Mouse (Mus musculus) heart, embryonic 16.5 days (tissue): ENCODE results near the gene Fyn. TPM values are rescaled to one million over a fixed set of nuclear protein-coding genes. Genes with fewer than 3 reads are reported as not detected.

ENCODE experiments used
- ATAC-seq: fragments of 200-750 bp; cut with Nextera tagmentation; replicated peaks from 2 replicates; pipeline ENCODE4 v1.8.0; 2017; ENCODE audit warnings: moderate number of reproducible peaks; ENCODE audit not compliant: insufficient read depth, low FRiP score; ENCODE audit errors: extremely low read depth
- H3K27ac ChIP-seq: fragments of 300-500 bp; sonication (generic); 2 replicates; pipeline ENCODE4 v1.5.1; 2014; ENCODE audit warnings: mild to moderate bottlenecking, low read length, control low read depth, moderate library complexity
- H3K27me3 ChIP-seq: fragments of 300-500 bp; sonication (generic); 2 replicates; pipeline ENCODE4 v1.6.1; 2014; ENCODE audit warnings: low read length, mixed read lengths; ENCODE audit not compliant: control insufficient read depth, insufficient read depth
- H3K36me3 ChIP-seq: fragments of 300-500 bp; sonication (generic); 2 replicates; pipeline ENCODE4 v1.6.1; 2014; ENCODE audit not compliant: control insufficient read depth, insufficient read depth
- H3K4me1 ChIP-seq: fragments of 300-500 bp; sonication (generic); 2 replicates; pipeline ENCODE4 v1.6.1; 2014; ENCODE audit warnings: low read length, mixed read lengths; ENCODE audit not compliant: control insufficient read depth, insufficient read depth
- H3K4me2 ChIP-seq: fragments of 300-500 bp; sonication (generic); 2 replicates; pipeline ENCODE4 v1.6.1; 2014; ENCODE audit warnings: low read depth, mild to moderate bottlenecking, control low read depth, low read length
- H3K4me3 ChIP-seq: fragments of 300-500 bp; sonication (generic); 2 replicates; pipeline ENCODE4 v1.5.1; 2014; ENCODE audit warnings: mild to moderate bottlenecking, control low read depth, low read length
- H3K9ac ChIP-seq: fragments of 300-500 bp; sonication (generic); 2 replicates; pipeline ENCODE4 v1.6.1; 2014; ENCODE audit warnings: low read length, control low read depth
- H3K9me3 ChIP-seq: fragments of 300-500 bp; sonication (generic); replicated peaks from 2 replicates; pipeline ENCODE4 v1.6.1; 2016; ENCODE audit warnings: low read length; ENCODE audit not compliant: control insufficient read depth
- WGBS: fragments of 180-500 bp; shearing (Covaris S2); extraction: QIAGEN DNeasy Blood & Tissue Kit; methylation state at CpG from one replicate; pipeline ENCODE4 v1.1.7; 2014; 5-methylcytosine and 5-hydroxymethylcytosine counted together
- polyA plus RNA-seq: library from polyadenylated mRNA; unstranded; fragments of >200 nt; fragmentation: Nextera tagmentation; extraction: Ambion mirVana; gene quantifications from 2 replicates; pipeline ENCODE4 v1.2.1, GENCODE M21; 2015

Fyn gene
- polyA plus RNA-seq, 1 experiment from 2014 or later = 15.0 TPM

GRCm38 (mm10) chr10:39403706-39404105 is 35.1 kb downstream of the Fyn start:
- H3K9ac ChIP-seq = no peak overlapping the region
- H3K9me3 ChIP-seq = no peaks in the 10 kb centered on the region
- no peak overlapping the region for H3K4me2 ChIP-seq
- WGBS = 68% methylated on average over 6 of the region's 6 CpGs
- H3K4me1 ChIP-seq = peaks cover 26% of the 10 kb centered on the region
- no peaks in the 10 kb centered on the region for H3K27me3 ChIP-seq
- no peak overlapping the region for H3K27ac ChIP-seq
- H3K4me3 ChIP-seq = no peak overlapping the region
- ATAC-seq = no peak
- H3K36me3 ChIP-seq = peaks cover 7% of the 10 kb centered on the region; the same call in 1 of the 2 replicates

DNA sequence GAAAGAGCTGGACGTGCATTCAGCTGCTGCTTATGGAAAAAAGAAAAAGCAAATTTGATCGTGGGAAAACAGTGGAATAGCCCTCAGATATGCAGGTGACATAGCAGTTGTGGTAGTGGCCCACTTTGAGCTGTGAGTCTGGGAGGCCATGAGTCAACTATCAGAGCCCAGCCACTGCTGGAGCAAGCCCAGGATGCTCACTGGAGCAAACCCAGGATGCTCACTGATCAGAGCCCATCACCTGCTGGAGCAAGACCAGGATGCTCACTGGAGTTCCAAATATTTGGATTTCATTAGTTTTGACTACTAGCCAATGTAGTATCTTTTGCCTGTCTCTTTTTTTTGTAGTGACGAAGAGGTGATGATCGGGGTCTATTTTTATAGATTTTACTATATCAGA is 35.5 kb downstream of the Fyn start:
- 83% methylated on average over 4 of the region's 4 CpGs for WGBS
- Histone ChIP-seq H3K4me3 (no peak overlapping the region), H3K9ac (no peak overlapping the region), H3K27ac (no peak overlapping the region), H3K36me3 (peaks cover 7% of the 10 kb centered on the region; the same call in 1 of the 2 replicates), H3K4me1 (peaks cover 26% of the 10 kb centered on the region), H3K9me3 (no peaks in the 10 kb centered on the region), H3K4me2 (no peak overlapping the region), H3K27me3 (no peaks in the 10 kb centered on the region)
- no peak for ATAC-seq

DNA sequence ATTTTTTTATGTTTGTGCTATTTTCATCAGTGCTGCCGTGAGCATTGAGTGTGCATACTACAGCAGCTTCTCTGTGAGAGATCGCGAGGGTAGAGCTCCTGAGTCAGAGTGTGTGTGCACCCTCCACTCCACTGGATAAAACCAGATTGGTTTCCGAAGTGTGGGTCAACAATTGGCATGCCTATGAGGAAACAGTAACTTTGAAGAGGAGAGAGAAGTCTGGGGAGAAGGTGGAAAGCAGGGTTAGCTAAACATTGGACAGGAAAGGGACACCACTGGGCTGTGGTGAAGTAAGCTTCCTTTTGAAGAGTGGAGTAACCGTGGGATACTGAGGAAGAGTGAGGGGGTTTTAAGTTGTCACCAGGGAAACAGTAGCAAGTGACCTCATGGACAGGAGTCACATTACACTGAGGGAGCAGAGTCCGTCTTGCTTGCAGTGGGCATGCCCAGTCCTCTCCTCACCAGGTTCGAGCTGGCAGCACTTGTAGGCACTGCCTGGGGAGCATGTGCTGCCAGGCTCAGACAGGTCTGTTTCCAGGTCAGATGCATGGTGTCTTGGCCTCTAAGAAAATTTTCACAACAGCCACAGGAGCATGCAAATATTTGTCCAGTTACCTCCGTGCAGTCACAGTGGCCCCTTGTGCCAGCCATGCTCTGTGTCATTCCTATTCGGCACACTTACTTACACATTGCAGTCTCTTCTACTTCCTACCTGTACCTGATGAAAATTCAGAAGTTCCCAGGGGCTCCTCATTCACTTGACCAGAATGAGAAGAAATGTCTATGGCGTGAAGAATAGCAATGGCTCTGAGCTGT is 37.5 kb downstream of the Fyn start:
- H3K27ac ChIP-seq = peak overlapping the region; percentile 28
- H3K9me3 ChIP-seq = no peaks in the 10 kb centered on the region
- no peak overlapping the region; the same call in 1 of the 2 replicates for H3K9ac ChIP-seq
- peaks cover 5% of the 10 kb centered on the region; the same call in 1 of the 2 replicates for H3K36me3 ChIP-seq
- 43% methylated on average over 10 of the region's 10 CpGs for WGBS
- no peaks in the 10 kb centered on the region for H3K27me3 ChIP-seq
- H3K4me2 ChIP-seq = peak overlapping the region; percentile 44
- H3K4me3 ChIP-seq = no peak overlapping the region
- ATAC-seq = peak; percentile 26
- peaks cover 37% of the 10 kb centered on the region for H3K4me1 ChIP-seq

DNA sequence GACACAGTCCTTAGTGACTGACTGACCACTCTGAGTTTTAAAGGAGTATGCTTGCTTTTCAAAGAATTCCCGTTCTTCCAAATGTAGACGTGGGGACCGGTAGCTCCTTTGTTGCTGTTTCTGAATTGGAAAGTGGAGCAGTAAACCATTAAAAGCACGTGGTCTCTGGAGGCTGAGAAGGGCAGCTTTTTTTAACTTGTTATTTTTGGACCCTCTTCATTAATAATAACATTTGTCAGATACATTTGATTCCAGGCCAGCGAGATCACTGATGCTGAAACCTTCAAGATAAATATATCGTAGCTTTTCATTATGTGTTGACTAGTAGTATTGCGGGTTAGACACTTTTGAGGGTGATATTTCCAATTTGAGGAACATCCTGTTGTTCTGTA is 38.1 kb downstream of the Fyn start:
- no peak for ATAC-seq
- peak overlapping the region; percentile 28 for H3K27ac ChIP-seq
- WGBS = 19% methylated on average over 7 of the region's 7 CpGs
- no peak overlapping the region; the same call in 1 of the 2 replicates for H3K9ac ChIP-seq
- H3K9me3 ChIP-seq = no peaks in the 10 kb centered on the region
- H3K4me3 ChIP-seq = no peak overlapping the region
- H3K4me1 ChIP-seq = peaks cover 39% of the 10 kb centered on the region
- no peaks in the 10 kb centered on the region for H3K27me3 ChIP-seq
- H3K4me2 ChIP-seq = peak overlapping the region; percentile 44
- H3K36me3 ChIP-seq = peaks cover 5% of the 10 kb centered on the region; the same call in 1 of the 2 replicates

DNA sequence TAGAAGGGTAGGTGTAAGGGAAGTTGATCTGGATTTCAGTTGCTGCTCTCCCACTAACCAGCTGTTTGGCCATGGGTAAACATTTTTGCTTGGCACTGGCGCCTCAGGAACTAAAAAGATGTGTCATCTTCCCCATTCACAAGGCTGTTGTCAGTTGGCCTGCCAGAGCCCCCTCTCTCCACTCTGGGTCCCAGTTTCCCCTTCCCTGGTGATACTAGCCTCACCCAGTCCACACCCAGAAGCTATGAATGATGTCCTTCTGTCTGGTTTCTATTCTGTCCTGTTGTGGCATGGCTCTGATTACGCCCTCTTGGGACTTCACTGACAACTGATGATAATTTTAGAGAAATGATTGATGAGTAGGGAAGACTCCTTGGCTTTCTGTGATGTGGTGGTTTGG is 38.9 kb downstream of the Fyn start:
- H3K4me2 ChIP-seq = no peak overlapping the region
- H3K27me3 ChIP-seq = no peaks in the 10 kb centered on the region
- 90% methylated on average over 2 of the region's 2 CpGs for WGBS
- no peak overlapping the region for H3K27ac ChIP-seq
- peaks cover 46% of the 10 kb centered on the region for H3K4me1 ChIP-seq
- peaks cover 5% of the 10 kb centered on the region; the same call in 1 of the 2 replicates for H3K36me3 ChIP-seq
- H3K9me3 ChIP-seq = no peaks in the 10 kb centered on the region
- no peak for ATAC-seq
- no peak overlapping the region for H3K9ac ChIP-seq
- no peak overlapping the region for H3K4me3 ChIP-seq

DNA sequence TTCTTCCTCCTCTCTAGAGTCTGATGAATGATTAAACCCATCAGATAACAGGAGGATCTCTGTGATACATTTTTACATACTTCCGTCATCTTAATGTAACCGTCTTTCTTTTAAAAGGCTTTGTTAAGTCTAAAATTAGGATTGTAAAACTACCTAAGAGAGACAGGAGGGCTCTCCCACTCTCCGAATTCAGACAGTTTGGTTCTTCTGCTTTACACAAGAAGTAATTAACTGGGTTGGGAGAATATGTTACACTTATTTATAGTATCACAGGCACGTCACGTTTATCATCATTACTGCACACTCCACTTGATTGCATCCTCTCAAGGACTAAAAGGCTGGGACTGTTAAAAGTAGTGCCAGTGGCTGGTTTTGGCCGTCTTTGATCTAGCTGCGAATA is 40.9 kb downstream of the Fyn start:
- H3K9me3 ChIP-seq = no peaks in the 10 kb centered on the region
- H3K9ac ChIP-seq = no peak overlapping the region
- no peaks in the 10 kb centered on the region for H3K36me3 ChIP-seq
- no peak for ATAC-seq
- no peak overlapping the region for H3K4me3 ChIP-seq
- H3K27me3 ChIP-seq = no peaks in the 10 kb centered on the region
- WGBS = 55% methylated on average over 7 of the region's 7 CpGs
- no peak overlapping the region for H3K4me2 ChIP-seq
- H3K4me1 ChIP-seq = peaks cover 44% of the 10 kb centered on the region
- H3K27ac ChIP-seq = no peak overlapping the region

DNA sequence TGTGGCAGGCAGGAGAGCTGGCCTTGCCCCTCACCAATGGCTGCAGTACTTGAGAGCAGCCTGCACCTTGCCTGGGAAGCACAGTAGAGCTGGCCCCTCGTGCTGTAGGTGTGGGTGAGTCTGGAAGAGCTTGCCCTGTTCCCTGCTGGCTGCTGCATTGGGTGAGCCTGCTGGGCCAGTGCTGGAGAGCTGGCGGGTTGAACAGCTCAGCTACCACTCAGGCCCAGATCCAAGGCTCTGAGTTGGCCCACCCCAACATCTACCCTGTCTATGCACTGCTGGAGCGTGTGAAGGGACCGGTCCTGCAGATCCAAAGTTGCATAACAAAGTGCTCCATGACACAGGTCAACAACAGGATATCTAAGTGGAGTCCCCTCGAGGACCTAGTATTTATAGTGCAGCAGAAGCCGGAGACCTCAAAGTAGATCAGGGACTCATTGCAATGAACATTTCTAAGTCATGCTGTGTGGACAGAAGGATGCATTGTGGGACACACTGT is 41.5 kb downstream of the Fyn start:
- H3K27ac ChIP-seq = no peak overlapping the region
- H3K36me3 ChIP-seq = no peaks in the 10 kb centered on the region
- H3K27me3 ChIP-seq = no peaks in the 10 kb centered on the region
- 42% methylated on average over 6 of the region's 6 CpGs for WGBS
- H3K4me1 ChIP-seq = peaks cover 44% of the 10 kb centered on the region
- H3K4me2 ChIP-seq = no peak overlapping the region
- no peak overlapping the region for H3K4me3 ChIP-seq
- peak; percentile 39 for ATAC-seq
- H3K9me3 ChIP-seq = no peaks in the 10 kb centered on the region
- H3K9ac ChIP-seq = peak overlapping the region; percentile 16; the same call in 1 of the 2 replicates

GRCm38 (mm10) chr10:39411857-39412559 is 43.4 kb downstream of the Fyn start:
- ATAC-seq = no peak
- H3K36me3 ChIP-seq = no peaks in the 10 kb centered on the region
- H3K9me3 ChIP-seq = no peaks in the 10 kb centered on the region
- H3K27ac ChIP-seq = no peak overlapping the region
- no peak overlapping the region for H3K4me3 ChIP-seq
- H3K9ac ChIP-seq = no peak overlapping the region
- no peak overlapping the region for H3K4me2 ChIP-seq
- peaks cover 34% of the 10 kb centered on the region for H3K4me1 ChIP-seq
- H3K27me3 ChIP-seq = no peaks in the 10 kb centered on the region
- 46% methylated on average over 8 of the region's 8 CpGs for WGBS
